In the genomic region with DNA sequence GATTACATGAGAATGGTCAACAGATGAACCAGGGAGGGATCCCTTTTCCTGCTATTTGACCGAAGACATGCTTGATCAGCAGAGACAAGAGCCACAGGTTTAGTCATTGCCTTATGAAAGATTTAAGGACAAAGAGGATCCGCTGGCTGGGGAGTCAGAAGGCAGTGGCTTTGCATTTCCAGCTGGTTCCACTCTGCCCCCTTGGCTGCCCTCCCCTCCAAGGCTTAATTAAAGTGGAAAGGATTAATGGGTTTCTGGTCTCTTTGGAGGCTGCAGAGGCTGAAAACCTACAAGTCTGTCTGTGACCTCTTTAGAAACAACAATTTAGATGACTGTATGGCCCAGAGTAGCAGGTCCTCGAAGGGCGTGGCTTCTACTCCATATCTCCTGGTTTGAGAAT, we compare ENCODE assay signal across 19 mouse cellular contexts. TPM values are rescaled to one million over a fixed set of nuclear protein-coding genes. Genes with fewer than 3 reads are reported as not detected.
DNase-seq lines count a peak whose midpoint lies in the region; ATAC-seq lines count a peak whose summit lies in the region.
"Had no signal": no experiment of that assay in that cellular context is flagged by ENCODE, and none has a peak within 500 bp of the region (broad histone marks: within the 10 kb centered on the region; RNA-seq: fewer than 3 reads in every experiment).

No protein-coding gene starts in this region.

- no peaks in the 10 kb centered on the region for H3K36me3 ChIP-seq in kidney, embryonic 16.5 days (ENCODE audit: insufficient read depth, low read length)
- H3K36me3 ChIP-seq: embryonic facial prominence, embryonic 13.5 days; forebrain, embryonic 12.5 days; heart, embryonic 12.5 days; hindbrain, embryonic 10.5 days had no signal

- H3K9ac ChIP-seq in kidney, embryonic 16.5 days (replicated peaks; ENCODE audit: low read length), result no peak overlapping the region
- H3K9ac ChIP-seq: embryonic facial prominence, embryonic 13.5 days; forebrain, embryonic 12.5 days; heart, embryonic 12.5 days; hindbrain, embryonic 14.5 days had no signal

- no peak overlapping the region for H3K4me3 ChIP-seq in kidney, embryonic 16.5 days (ENCODE audit: low read length)
- H3K4me3 ChIP-seq: embryonic facial prominence, embryonic 13.5 days; forebrain, embryonic 12.5 days; heart, adult 2 months; heart, embryonic 12.5 days; hindbrain, embryonic 10.5 days had no signal

- WGBS in kidney, embryonic 16.5 days, result 35% methylated on average over 4 of the region's 4 CpGs

- no peak for DNase-seq in kidney, adult 8-10 months
- peak; percentile 28 for DNase-seq in retina, postnatal 1 day
- DNase-seq in retina, embryonic 14.5 days (ENCODE audit: low spot score), result no peak
- peak; percentile 73 to 81 for DNase-seq in kidney, postnatal 4 days
- DNase-seq in layer of hippocampus, postnatal 10 days (ENCODE audit: low spot score in 2 of 2), result no peak
- no peak for DNase-seq in cerebellum, postnatal 4 days (ENCODE audit: low spot score in 2 of 2)
- DNase-seq: adrenal gland, adult 8-10 months; adrenal gland, postnatal 36 days; cerebellum, adult 2 months; cerebellum, postnatal 10 days; gastrocnemius, postnatal 10 days; heart, adult 2 months had no signal

- H3K4me1 ChIP-seq in kidney, embryonic 16.5 days (ENCODE audit: insufficient read depth, low read length), result peaks cover 54% of the 10 kb centered on the region

- 0 out of 2 replicates have a peak, but pooled peaks have one; percentile 12 for ATAC-seq in kidney, embryonic 16.5 days (ENCODE audit: low FRiP score, low TSS enrichment)
- ATAC-seq: forebrain, embryonic 16.5 days had no signal

- no peaks in the 10 kb centered on the region for H3K9me3 ChIP-seq in kidney, embryonic 16.5 days (ENCODE audit: low read length)
- H3K9me3 ChIP-seq: embryonic facial prominence, embryonic 13.5 days; forebrain, embryonic 12.5 days; heart, embryonic 12.5 days; hindbrain, embryonic 10.5 days had no signal

- 0 out of 2 replicates have a peak overlapping the region, but pooled peaks have one; percentile 2 for H3K27ac ChIP-seq in kidney, embryonic 16.5 days (ENCODE audit: low read length)
- H3K27ac ChIP-seq: forebrain, embryonic 12.5 days; heart, adult 2 months; hindbrain, embryonic 14.5 days had no signal

- no peaks in the 10 kb centered on the region for H3K27me3 ChIP-seq in kidney, embryonic 16.5 days (ENCODE audit: insufficient read depth, low read length)
- H3K27me3 ChIP-seq: embryonic facial prominence, embryonic 13.5 days; heart, embryonic 12.5 days had no signal

- no peak overlapping the region for H3K4me2 ChIP-seq in kidney, embryonic 16.5 days (replicated peaks; ENCODE audit: low read depth, low read length)
- H3K4me2 ChIP-seq: embryonic facial prominence, embryonic 13.5 days; forebrain, embryonic 12.5 days; heart, embryonic 12.5 days; hindbrain, embryonic 14.5 days had no signal

RNA-seq across cellular contexts. Expression of a gene that starts 59.0 kb away (rescaled TPM):
- polyA plus RNA-seq in kidney, embryonic 16.5 days (2015; fragmentation: Nextera tagmentation; extraction: Ambion mirVana), result 29.8 and 36.6 TPM in 2 replicates
- 10 to 100 TPM; 65.2 to 67.2 TPM for total RNA-seq in layer of hippocampus, postnatal 10 days (2021)

Comparison
In these comparisons a context has a peak if more than half of its experiments do, and no peak if none do; other contexts are left out.
1. DNase-seq: peak in retina, postnatal 1 day (single experiment) and kidney, postnatal 4 days (2 of 2); none in kidney, adult 8-10 months (0 of 2), retina, embryonic 14.5 days (single experiment), layer of hippocampus, postnatal 10 days (0 of 2) and cerebellum, postnatal 4 days (0 of 2).